Mouse (Mus musculus) cerebellum, adult 11 months (tissue): ENCODE data around the gene Zfp54.
"Not testable (repeated sequence)": the region's sequence is repeated elsewhere in the genome, so short reads cannot be mapped to it uniquely, and the experiment has no call there.

Source experiments
- DNase-seq: peaks from one replicate; pipeline ENCODE4 v3.0.0; 2022

The Zfp54 gene

GRCm38 (mm10) chr17:21422664-21423599, at the start of gene Zfp54:
TSS of gene Zfp54 (plus strand) at chr17:21423227.
- peak; percentile 19 for DNase-seq

GRCm38 (mm10) chr17:21375311-21375710, 47.7 kb upstream of the Zfp54 start:
- no peak for DNase-seq

GRCm38 (mm10) chr17:21383391-21384056, 39.5 kb upstream of the Zfp54 start, which contains the start of gene Zfp677:
TSS of gene Zfp677 (plus strand) at chr17:21383748.
- DNase-seq: peak; percentile 24

- DNase-seq: no peak
Measured at GRCm38 (mm10) chr17:21384057-21384411, 39.0 kb upstream of the Zfp54 start.

GRCm38 (mm10) chr17:21438806-21439400, 15.9 kb downstream of the Zfp54 start:
- DNase-seq: not testable (repeated sequence)

- DNase-seq: peak; percentile 46
Measured at GRCm38 (mm10) chr17:21449669-21450068, 26.6 kb downstream of the Zfp54 start.

GRCm38 (mm10) chr17:21450138-21450704, 27.2 kb downstream of the Zfp54 start, which contains the start of gene Zfp51:
TSS of gene Zfp51 (plus strand) at chr17:21450374.
- peak; percentile 75 for DNase-seq

GRCm38 (mm10) chr17:21463550-21463949, 40.5 kb downstream of the Zfp54 start:
- no peak for DNase-seq

- no peak for DNase-seq
Measured at GRCm38 (mm10) chr17:21472032-21472652, 49.1 kb downstream of the Zfp54 start.

- DNase-seq: no peak
Measured at GRCm38 (mm10) chr17:21472653-21473307, 49.8 kb downstream of the Zfp54 start.

GRCm38 (mm10) chr17:21473362-21474190, 50.5 kb downstream of the Zfp54 start:
- DNase-seq: no peak

GRCm38 (mm10) chr17:21474729-21475128, 51.7 kb downstream of the Zfp54 start:
- not testable (repeated sequence) for DNase-seq

GRCm38 (mm10) chr17:21475290-21475689, 52.3 kb downstream of the Zfp54 start:
- DNase-seq: not testable (repeated sequence)

- DNase-seq: not testable (repeated sequence)
Measured at GRCm38 (mm10) chr17:21476351-21476750, 53.3 kb downstream of the Zfp54 start.

- not testable (repeated sequence) for DNase-seq
Measured at GRCm38 (mm10) chr17:21478103-21478777, 55.2 kb downstream of the Zfp54 start.
